Mouse (Mus musculus) layer of hippocampus, postnatal 25 days (tissue): Measurements from ENCODE around the gene Sh2b1. TPM values are rescaled to one million over a fixed set of nuclear protein-coding genes. Genes with fewer than 3 reads are reported as not detected.

Source experiments
- DNase-seq, 2 experiments: peaks; one replicate each; pipeline ENCODE4 v3.0.0; 2022; ENCODE audit warnings: mixed read lengths in 2 of 2, low spot score in 1 of 2; ENCODE audit errors: extremely low spot score in 1 of 2
- total RNA-seq, 2 experiments: library from RNA; stranded (reverse); gene quantifications; 2 replicates each; pipeline ENCODE4 v1.2.3; 2021

Sh2b1 gene
- total RNA-seq, 2 experiments from 2014 or later, result 70.8 to 73.1 TPM

DNA sequence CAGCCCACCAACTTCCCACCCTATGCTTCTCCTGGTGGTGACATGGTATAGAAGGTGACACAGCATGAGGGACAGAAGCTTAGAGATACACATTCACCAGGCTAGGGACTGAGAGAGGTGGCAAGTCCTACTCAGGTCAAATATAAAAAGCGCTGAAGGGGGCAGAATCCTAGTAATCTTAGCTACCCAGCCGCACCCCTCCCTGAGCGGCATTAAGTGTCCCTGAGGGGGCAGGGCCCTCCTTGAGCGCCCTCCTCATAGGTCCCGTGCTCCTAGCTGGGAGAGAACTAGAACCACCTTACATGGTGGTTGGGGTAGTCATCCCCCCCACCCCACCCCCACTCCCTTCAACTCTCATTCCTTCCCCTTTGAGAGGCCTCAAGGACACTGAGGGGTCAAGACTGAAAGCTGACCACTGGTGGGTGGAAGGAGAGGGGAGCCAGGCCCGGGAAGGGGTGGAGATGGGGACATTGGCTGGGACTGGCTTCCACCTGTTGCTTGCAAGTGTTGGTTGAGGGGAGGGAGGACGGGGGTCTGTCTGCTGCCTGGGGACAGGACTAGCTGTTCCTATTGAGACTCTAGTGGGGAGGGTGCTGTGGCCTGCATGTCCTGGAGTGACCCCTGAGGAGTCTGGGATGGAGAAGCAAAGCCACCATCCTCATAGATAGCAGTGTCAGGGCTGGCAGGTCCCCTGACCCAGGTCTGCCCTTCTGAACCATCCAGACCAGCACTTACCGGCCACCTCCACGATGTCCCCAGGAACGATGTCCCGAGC, 16.2 kb downstream of the Sh2b1 start:
- no peak for DNase-seq

DNA sequence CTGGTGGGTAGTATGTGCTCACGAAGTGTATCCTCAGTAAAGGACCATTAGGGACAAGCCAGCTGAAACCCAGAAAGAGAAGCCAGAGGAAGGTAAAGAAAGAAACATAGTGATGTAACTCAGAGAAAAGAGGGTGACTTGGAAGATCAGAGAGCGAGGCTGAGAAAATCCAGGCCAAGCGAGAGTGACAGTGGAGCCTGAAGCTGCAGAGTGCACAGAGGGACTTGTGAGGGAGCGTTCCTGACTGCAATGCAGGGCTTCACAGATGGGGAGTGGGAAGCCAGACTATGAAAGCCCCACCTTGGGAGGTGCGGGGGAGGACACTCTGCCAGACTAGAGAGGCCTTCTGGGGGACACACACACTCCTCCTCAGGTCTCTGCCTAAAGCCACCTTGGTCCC, 17.0 kb downstream of the Sh2b1 start:
- no peak for DNase-seq

DNA sequence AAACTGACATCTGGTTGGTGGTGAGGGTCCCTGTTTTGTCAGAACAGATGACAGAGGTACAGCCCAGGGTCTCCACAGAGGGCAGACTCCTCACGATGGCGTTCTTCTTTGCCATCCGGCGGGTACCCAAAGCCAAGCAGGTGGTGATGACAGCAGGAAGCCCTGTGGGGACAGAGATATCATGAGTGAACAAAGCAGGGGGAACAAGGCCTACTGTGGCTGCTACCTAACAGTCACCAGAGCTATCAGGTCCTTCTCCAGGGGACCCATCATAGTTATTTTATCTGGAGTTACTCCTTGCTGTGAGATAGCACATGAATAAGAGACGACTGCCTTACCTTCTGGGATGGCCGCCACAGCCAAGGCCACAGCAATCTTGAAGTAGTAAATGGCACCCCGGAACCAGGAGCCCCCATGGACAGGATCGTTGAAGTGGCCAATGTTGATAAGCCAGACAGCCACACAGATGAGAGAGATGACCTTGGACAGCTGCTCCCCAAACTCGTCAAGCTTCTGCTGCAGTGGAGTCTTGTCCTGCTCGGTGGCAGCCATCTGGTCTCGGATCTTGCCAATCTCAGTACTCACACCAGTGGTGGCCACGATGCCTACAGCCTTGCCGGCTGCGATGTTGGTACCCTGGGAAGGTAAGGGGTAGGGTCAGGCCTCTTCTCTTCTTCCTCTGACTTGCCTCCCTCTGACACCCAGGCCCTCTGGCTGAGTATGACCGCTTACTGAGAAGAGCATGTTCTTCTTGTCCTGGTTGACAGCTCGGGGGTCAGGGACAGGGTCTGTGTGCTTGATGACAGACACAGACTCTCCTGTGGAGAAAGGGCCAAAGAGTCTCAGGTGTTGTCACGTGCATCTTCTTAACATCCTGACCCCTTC, 18.6 kb downstream of the Sh2b1 start:
- no peak for DNase-seq

DNA sequence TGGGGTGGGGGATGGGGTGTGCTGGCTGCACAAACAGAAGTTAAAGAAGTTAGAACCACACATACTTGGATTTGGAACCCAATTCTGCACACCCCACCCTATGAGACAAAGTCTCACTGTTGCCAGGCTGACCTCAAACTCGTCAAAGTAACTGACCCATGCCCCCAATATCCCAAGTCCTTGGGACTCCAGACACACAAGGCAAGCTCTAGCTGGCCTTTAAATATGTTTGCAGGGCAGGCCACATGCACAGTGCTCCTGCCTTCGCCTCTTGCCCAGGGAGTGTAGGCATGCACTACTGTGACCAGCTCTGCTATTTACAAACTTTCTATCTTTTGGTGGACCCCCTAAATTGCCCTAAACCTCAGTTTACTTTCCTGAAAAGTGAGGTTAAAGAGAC, 20.0 kb downstream of the Sh2b1 start:
- no peak for DNase-seq

DNA sequence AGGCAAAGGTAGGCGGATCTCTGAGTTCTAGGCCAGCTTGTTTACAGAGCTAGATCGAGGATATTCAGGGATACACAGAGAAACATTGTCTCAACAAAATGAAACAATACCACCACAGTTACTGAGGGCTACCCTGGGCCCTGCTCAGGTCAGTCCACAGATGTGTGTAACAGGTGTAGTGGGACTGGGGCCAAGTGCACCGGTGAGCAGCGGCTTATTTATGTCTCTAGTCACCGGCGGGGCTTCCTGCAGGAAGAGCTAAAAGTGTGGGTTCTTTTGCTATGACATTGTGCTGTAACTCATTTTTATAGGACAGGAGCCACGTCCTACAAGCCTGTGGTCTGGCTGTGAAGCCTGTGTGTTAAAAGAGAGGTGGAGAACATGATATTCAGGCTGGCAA, 21.4 kb downstream of the Sh2b1 start:
- no peak for DNase-seq

DNA sequence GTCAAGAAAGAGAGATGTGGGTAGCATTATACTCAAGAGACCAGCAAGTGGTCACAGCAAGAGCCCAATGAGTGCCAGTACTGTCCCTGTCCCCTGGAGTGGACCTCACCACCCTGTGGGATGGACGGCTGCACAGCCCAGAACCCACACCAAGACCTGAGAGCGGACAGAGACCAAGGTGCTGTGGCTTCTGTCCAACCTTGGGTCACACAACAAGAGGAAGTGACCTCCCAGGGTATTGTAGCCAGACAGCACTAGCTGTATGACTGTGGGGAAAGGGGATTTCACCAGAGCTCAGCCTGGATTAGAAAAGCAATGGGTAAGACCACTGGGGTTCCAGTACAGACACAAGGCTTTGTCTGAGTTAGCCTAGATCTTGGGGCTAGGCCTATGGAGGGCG, 23.0 kb downstream of the Sh2b1 start:
- DNase-seq, result no peak

DNA sequence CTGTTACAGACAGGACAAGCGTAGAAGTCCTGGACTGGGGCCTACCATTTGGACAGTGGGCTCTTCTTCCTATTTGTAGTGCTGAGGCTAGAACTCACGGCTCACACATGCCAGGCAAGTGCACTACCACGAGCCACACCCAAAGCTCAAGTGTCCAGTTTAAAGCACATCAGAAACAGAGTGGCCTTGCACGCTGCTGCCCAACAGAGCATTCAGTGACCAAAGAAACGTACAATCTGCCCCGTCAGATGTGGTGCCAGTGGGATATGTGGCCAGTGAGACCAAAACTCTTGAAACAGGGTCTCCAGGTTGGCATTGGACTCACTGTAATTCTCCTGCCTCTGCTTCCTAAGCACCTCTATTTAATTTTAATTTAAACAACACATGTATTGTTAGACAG, 24.6 kb downstream of the Sh2b1 start:
- no peak for DNase-seq

DNA sequence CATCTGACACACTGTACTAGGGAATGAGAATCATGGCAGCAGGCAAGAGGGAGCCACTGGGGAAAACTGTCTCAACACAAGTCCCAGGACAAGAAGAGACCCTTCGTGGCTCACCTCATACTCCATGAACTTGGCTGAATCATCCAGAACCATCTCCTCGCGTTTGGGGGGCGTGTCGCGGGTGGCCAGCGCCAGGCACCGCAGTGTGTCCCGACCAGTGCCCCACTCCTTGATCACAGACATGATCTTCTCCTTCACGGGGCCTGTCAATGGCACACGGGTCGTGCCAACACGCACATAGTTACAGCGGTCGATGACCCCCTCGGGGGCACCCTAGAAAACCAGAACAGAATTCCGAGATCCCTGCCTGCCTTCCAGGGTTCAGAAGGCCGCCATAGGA, 25.2 kb downstream of the Sh2b1 start:
- no peak for DNase-seq

DNA sequence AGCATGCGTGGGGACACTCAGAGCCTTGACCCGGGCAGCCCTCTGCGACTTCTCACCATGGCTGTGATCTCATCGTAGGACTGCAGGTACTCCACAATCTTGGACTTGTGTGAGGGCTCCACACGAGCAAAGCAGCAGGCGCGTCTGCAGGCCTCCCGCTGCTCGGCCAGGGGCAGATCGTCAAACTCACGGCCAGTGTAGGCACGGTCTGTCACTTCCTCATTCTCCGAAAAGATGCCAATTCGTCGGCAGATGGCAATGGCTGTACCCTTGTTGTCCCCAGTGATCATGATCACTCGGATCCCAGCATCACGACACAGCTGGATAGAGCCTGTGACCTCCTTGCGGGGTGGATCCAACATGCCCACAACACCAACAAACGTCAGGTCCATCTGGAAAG, 26.7 kb downstream of the Sh2b1 start:
- DNase-seq, result no peak

DNA sequence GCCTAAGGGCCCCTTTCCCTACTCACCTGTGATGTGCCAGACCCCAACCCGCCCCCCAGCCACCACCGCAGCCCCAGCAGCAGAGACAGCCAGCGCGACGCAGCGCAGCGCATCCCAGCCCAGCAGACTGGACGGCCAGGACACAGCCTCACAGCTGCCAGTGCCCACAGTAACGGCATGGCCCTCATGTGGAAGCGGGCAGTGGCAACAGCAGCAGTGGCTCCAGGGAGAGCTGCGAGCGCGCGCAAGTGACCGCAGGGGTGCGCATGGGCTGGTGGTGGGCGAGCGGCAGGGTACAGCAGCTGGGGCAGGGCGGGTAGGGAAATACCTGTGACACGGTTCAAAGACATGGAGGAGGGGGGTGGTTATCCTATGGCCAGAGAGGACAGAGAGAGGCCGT, 29.0 kb downstream of the Sh2b1 start:
- no peak for DNase-seq

DNA sequence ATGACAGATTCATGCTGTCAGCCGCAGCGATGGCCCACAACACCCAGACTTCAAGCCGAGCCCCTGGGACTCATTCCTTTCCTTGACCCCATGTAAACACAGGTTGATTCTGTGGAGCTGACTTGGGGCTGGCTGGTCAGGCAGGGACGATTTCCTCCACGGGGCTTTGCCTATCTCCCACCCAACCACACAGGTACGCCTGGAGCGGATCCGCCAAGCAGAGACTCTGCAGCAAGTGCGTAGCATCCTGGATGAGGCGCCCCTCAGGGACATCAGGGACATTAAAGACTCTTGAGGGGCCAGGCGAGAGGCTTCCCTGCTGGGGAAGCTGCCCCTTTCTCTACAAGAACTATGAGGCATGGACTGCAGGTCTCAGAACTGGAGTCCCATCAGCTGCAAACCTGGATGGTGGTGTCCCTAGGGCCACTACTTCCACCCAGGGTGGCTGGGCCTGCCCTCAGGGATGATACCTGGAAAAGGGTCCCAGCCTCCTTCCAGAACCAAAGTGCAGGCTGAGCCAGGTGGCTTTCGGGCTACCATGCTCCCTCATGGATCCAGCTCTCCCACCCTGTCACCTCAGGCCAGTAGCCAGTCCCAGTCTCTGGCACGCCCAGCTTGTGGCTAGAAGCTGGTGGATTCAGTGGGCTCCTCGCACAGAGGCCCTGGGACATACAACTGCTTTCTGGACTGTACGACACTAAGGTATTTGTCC, 30.0 kb downstream of the Sh2b1 start:
- no peak for DNase-seq

DNA sequence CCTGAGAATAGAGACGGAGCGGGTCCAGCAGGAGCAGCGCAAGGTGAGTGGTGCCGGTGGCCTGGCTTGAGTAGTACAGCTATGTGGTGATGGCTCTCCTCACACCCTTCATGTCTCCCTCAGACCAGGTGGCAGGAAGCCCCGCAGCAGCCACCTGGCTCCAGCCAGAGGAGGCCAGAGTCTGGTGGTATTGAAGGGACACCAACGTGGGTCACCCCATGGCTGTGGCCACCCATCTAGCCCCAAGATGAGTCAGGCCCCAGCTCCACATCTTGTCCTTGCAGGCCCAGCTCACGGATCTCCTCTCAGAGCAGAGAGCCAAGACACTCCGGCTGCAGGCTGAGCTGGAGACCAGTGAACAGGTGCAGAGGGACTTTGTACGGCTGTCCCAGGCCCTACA, 30.7 kb downstream of the Sh2b1 start:
- DNase-seq, result no peak

DNA sequence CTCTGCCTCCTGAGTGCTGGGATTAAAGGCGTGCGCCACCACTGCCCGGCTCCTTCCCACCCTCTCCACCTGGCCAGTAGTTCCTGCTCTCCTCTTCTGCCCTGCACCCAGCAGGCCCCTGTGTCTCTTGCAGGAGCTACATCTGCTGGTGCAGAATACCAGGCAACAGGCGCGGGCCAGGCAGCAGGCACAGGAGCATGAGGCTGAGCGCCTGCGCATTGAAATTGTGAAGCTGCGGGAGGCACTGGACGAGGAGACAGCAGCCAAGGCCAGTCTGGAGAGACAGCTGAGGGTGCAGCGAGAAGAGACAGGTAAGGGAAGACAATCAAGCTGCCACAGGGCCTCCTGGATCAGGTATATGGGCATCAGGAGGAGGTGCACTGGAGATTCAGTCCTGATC, 31.2 kb downstream of the Sh2b1 start:
- DNase-seq, result no peak

DNA sequence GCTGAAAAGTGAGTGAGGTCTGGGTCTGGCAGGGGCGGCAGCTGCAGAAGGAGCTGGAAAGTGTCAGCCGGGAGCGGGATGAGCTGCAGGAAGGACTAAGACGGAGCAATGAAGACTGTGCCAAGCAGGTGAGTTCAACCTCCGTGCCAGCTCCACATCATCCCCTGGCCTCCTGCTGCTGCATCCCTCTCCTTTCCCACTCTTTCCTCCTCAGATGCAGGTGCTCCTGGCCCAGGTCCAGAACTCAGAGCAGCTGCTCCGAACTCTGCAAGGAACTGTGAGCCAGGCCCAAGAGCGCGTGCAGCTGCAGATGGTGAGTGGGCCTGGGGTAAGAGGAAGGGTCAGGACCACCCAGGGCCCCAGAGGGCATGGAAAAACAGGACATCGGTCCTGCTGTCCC, 35.1 kb downstream of the Sh2b1 start:
- DNase-seq, result no peak

DNA sequence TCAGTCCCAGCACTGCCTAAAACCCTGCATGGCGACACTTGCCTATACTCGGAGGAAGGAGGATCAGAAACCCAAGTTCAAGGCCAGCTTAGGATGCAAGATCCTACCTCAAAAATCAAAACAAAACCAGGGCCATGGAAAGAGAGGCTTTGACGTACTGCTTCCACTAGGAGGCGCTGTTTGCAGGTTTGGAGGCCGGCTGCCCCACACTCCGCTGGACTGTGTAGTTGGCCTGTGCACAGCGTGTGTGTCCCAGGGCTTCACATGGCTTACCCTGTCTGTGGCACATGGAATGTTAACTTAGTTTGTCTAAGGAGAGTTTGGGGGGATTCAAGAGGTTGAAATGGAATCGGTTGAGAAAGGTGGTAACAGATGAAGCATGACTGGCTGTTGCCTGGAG, 38.4 kb downstream of the Sh2b1 start:
- peak in 1 of 2 experiments; percentile 56 for DNase-seq

DNA sequence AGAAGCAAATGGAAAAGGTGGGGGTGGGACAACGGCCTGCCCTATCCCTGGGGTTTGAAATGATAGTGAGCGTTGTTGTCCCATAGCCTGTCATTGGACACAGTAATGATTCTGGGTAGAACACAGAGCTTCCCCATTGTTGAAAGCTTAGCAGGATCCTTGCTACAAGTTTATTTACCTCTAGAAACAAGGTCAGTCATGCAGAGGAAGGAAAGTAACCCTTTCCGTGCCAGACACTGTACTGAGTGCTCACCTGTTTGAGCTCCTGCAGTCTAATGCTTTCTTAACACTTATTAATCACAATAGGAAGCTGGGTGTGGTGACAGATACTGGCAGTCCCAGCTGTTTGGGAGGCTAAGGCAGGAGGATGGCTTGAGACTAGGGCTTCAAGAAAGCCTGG, 39.4 kb downstream of the Sh2b1 start:
- no peak for DNase-seq

DNA sequence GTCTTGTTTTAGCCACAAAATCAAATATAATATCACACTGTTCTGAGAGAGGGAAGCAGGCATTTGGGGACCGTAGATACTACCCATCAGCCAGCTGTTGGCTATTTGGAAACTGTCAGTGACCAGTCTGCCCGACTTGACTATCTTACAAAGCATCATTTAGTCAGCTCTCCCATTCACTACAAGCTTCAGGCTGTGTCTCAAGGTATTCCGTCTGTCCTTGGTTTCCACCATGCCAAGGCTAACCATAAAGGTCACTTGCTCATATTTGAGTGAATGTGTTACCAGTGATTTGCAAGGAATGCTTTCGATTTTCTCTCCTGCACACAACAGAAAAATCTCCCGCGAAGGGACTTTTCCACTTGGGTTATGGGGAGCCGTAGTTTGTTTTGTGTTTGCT, 40.5 kb downstream of the Sh2b1 start:
- DNase-seq, result no peak

DNA sequence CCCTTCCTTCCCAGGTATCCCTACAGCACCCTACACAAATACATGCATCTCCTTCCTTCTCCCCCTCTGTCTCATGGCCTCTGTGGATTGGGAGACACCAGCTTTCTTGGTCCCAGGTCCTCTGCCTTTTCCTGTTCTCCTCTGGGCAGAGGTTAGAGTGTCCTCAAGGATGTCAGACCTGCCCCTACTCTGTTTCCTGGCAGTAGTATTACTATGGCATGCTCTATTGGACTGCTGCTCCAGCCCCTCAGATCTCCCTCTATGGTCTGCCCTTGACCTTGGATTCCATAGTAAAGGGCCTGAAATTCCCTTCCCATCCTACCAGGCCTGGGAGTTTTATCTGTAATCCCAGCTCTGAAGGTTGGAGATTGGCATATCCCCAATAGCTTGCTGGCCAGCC, 45.1 kb downstream of the Sh2b1 start:
- no peak for DNase-seq

DNA sequence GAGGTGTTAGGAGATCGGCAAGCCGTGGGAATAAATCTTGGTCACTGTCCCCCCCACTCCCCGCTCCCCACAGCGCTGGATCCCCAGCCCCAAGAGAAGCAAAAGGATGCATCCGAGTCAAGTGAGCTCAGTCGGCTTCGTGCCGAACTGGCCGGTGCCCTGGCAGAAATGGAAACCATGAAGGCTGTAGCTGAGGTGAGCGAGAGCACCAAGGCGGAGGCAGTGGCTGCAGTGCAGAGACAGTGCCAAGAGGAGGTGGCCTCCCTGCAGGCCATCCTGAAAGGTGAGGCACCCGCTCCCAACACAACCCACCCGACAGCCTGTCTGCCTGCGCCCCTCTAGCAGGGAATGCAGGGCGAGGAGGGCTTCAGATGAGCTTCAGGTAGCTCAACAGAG, 45.7 kb downstream of the Sh2b1 start:
- no peak for DNase-seq

DNA sequence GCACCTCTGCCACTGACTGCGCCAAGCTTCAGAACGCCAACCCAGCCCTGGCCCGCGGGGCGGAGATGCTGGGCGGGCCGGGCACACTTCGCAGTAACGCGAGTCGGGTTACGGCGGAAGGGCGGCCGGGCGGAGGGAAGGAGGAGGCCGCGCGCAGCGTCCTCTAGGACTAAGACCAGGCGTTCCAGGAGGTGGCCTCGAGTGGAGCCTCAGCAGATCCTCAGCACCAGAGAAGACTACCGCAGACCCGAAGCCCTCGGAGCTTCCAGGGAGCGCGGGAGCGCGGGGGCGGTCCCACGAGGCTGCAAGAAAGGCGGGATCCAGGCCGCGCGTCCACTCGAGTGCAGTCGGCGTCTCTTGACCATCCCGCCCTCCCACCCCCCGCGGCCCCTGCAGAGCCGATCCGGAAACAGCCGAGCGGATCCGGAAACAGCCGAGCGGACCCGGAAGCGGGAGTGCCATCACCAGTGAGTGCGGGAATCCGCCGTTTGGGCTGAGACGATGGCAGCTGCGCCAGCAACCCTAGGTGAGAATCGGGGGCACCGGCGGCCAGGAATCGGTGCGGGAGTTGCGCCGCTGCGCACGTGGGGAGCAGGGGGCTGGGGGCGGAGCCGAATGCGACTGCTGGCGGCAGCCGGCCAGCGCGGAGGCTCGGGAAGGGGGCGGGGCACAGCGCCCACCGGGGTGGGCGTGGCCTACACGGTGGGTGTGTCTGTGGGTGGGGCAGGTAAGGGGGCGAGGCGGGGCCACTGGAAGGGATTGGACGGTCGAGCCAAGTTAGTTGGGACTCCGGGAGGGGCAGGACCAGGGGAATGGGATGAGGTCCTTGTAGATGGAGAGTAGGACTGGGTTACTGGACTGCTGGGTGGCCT, 46.4 kb downstream of the Sh2b1 start, which contains the start of gene Rabep2:
Gene Rabep2, plus strand, starts transcription at position 129 of the 872 bp plus-strand sequence.
- peak; percentile 96 to 99 for DNase-seq
